Mouse (Mus musculus): ENCODE results near the gene Poll.

DNA sequence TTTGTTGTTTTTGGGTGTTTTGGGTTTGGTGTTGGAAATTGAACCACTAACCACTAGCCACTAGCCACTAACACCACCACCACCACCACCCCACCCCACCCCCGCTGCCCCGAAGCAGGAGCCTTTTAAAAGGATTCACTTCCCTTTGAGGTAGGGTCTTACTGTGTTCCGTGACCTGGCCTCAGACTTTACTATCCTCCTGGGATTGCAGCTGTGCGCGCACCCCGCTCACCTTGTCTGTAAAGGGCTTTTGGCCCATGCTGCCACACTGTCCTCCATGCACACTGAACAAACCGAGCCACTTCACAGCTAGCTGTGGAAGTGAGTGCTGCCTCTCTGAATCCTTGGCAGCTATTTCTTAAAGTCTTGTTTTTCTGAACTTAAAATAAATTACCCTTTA is 54.9 kb downstream of the Poll start:
- TF ChIP-seq CTCF (IDR thresholded peaks at IDR 0.05): no peak
- no peak for TF ChIP-seq EP300 (IDR thresholded peaks at IDR 0.05)
